Mouse (Mus musculus): ENCODE data around the gene Adgrf1. TPM values are rescaled to one million over a fixed set of nuclear protein-coding genes. Genes with fewer than 3 reads are reported as not detected.

Adgrf1 gene
- total and polyA plus RNA-seq, 3 experiments = not detected

GRCm38 (mm10) chr17:43368171-43368576, 98.0 kb downstream of the Adgrf1 start:
- in situ Hi-C loops (cut with MboI; ENCODE audit: low pct_ligation_motif_present, low pct_unique_long_range_greater_than_20kb, low sequenced_read_pairs) = no loop called here
- TF ChIP-seq MAZ (IDR thresholded peaks at IDR 0.05; ENCODE audit: low read depth, low read length) (no peak), MXI1 (IDR thresholded peaks at IDR 0.05; ENCODE audit: low read depth, low read length) (no peak), GABPA (IDR thresholded peaks at IDR 0.05; ENCODE audit: insufficient replicate concordance, low read depth, low read length) (no peak), RAD21 (IDR thresholded peaks at IDR 0.05; ENCODE audit: low read depth, low read length) (no peak), E2F4 (IDR thresholded peaks at IDR 0.05; ENCODE audit: insufficient replicate concordance, low read depth, low read length) (no peak), SMC3 (IDR thresholded peaks at IDR 0.05; ENCODE audit: low read depth, low read length) (no peak), MYC (IDR thresholded peaks at IDR 0.05; ENCODE audit: low read depth, low read length) (no peak), USF2 (conservative IDR thresholded peaks at IDR 0.05; ENCODE audit: low read depth, low read length) (no peak), NRF1 (IDR thresholded peaks at IDR 0.05; ENCODE audit: low read depth, low read length) (no peak), ZKSCAN1 (IDR thresholded peaks at IDR 0.05; ENCODE audit: borderline replicate concordance, low read depth, low read length) (no peak), HCFC1 (IDR thresholded peaks at IDR 0.05; ENCODE audit: low read depth, low read length) (no peak)
- no peaks in the 10 kb centered on the region for H3K36me3 ChIP-seq (replicated peaks in 1 of 2; ENCODE audit: control insufficient read depth in 1 of 2, insufficient read depth in 1 of 2, low read length in 1 of 2)

GRCm38 (mm10) chr17:43372604-43373003, 102.5 kb downstream of the Adgrf1 start:
- TF ChIP-seq E2F4 (IDR thresholded peaks at IDR 0.05; ENCODE audit: insufficient replicate concordance, low read depth, low read length) (no peak), MXI1 (IDR thresholded peaks at IDR 0.05; ENCODE audit: low read depth, low read length) (no peak), UBTF (IDR thresholded peaks at IDR 0.05; ENCODE audit: low read depth, low read length) (no peak)
- Histone ChIP-seq H3K27ac (ENCODE audit: insufficient read depth, low read depth) (no peak overlapping the region), H3K79me2 (replicated peaks; ENCODE audit: control insufficient read depth, extremely low read depth, insufficient read depth, poor library complexity, severe bottlenecking) (no peaks in the 10 kb centered on the region), H3K9me3 (replicated peaks; ENCODE audit: low read length) (peaks cover 37% of the 10 kb centered on the region), H3K4me1 (ENCODE audit: control insufficient read depth in 1 of 2, insufficient read depth in 2 of 2) (no peaks in the 10 kb centered on the region), H3K9ac (ENCODE audit: insufficient read depth, low read depth) (no peak overlapping the region), H3K4me3 (replicated peaks in 1 of 3; ENCODE audit: low read depth in 2 of 3, low read length in 2 of 3, poor library complexity in 1 of 3) (no peak overlapping the region), H3K27me3 (replicated peaks) (no peaks in the 10 kb centered on the region), H3K4me2 (ENCODE audit: insufficient read depth, low read depth, poor library complexity, severe bottlenecking) (no peak overlapping the region), H3K36me3 (replicated peaks in 1 of 2; ENCODE audit: control insufficient read depth in 1 of 2, insufficient read depth in 1 of 2, low read length in 1 of 2) (no peaks in the 10 kb centered on the region)
- dilution Hi-C loops (cut with MboI; ENCODE audit: extremely low pct_ligation_motif_present, extremely low pct_unique_long_range_greater_than_20kb, low sequenced_read_pairs) = no loop called here
- in situ Hi-C loops (cut with MboI; ENCODE audit: low pct_ligation_motif_present, low pct_unique_long_range_greater_than_20kb, low sequenced_read_pairs) = no loop called here
- DNase-seq (ENCODE audit: extremely low read depth) = no peak

More at GRCm38 (mm10) chr17:43368171-43368576, 98.0 kb downstream of the Adgrf1 start:
- dilution Hi-C loops (cut with MboI; ENCODE audit: extremely low pct_ligation_motif_present, extremely low pct_unique_long_range_greater_than_20kb, low sequenced_read_pairs) = no loop called here
- Histone ChIP-seq H3K4me2 (ENCODE audit: insufficient read depth, low read depth, poor library complexity, severe bottlenecking) (no peak overlapping the region), H3K27me3 (replicated peaks) (no peaks in the 10 kb centered on the region), H3K79me2 (replicated peaks; ENCODE audit: control insufficient read depth, extremely low read depth, insufficient read depth, poor library complexity, severe bottlenecking) (no peaks in the 10 kb centered on the region), H3K9me3 (replicated peaks; ENCODE audit: low read length) (peaks cover 33% of the 10 kb centered on the region), H3K4me1 (ENCODE audit: control insufficient read depth in 1 of 2, insufficient read depth in 2 of 2) (no peaks in the 10 kb centered on the region; a peak in 1 of 4 replicates), H3K9ac (ENCODE audit: insufficient read depth, low read depth) (no peak overlapping the region), H3K27ac (ENCODE audit: insufficient read depth, low read depth) (no peak overlapping the region), H3K4me3 (replicated peaks in 1 of 3; ENCODE audit: low read depth in 2 of 3, low read length in 2 of 3, poor library complexity in 1 of 3) (no peak overlapping the region)
- no peak for DNase-seq (ENCODE audit: extremely low read depth)

- Histone ChIP-seq H3K9ac (ENCODE audit: insufficient read depth, low read depth) (no peak overlapping the region), H3K79me2 (replicated peaks; ENCODE audit: control insufficient read depth, extremely low read depth, insufficient read depth, poor library complexity, severe bottlenecking) (no peaks in the 10 kb centered on the region), H3K27ac (ENCODE audit: insufficient read depth, low read depth) (no peak overlapping the region), H3K4me2 (ENCODE audit: insufficient read depth, low read depth, poor library complexity, severe bottlenecking) (no peak overlapping the region), H3K9me3 (replicated peaks; ENCODE audit: low read length) (peaks cover 37% of the 10 kb centered on the region), H3K4me1 (ENCODE audit: control insufficient read depth in 1 of 2, insufficient read depth in 2 of 2) (no peaks in the 10 kb centered on the region), H3K36me3 (replicated peaks in 1 of 2; ENCODE audit: control insufficient read depth in 1 of 2, insufficient read depth in 1 of 2, low read length in 1 of 2) (no peaks in the 10 kb centered on the region), H3K27me3 (replicated peaks) (no peaks in the 10 kb centered on the region), H3K4me3 (replicated peaks in 1 of 3; ENCODE audit: low read depth in 2 of 3, low read length in 2 of 3, poor library complexity in 1 of 3) (no peak overlapping the region)
- dilution Hi-C loops (cut with MboI; ENCODE audit: extremely low pct_ligation_motif_present, extremely low pct_unique_long_range_greater_than_20kb, low sequenced_read_pairs) (no loop called here), in situ Hi-C loops (cut with MboI; ENCODE audit: low pct_ligation_motif_present, low pct_unique_long_range_greater_than_20kb, low sequenced_read_pairs) (no loop called here)
- TF ChIP-seq GABPA (IDR thresholded peaks at IDR 0.05; ENCODE audit: insufficient replicate concordance, low read depth, low read length) = no peak
- no peak for TF ChIP-seq TBP (conservative IDR thresholded peaks at IDR 0.05; ENCODE audit: low read depth, low read length)
- no peak for TF ChIP-seq CTCF (conservative IDR thresholded peaks at IDR 0.05 in 1 of 2, IDR thresholded peaks at IDR 0.05 in 1 of 2; ENCODE audit: low read depth in 2 of 2, low read length in 2 of 2)
- no peak for TF ChIP-seq RCOR1 (conservative IDR thresholded peaks at IDR 0.05; ENCODE audit: low read depth, low read length)
- TF ChIP-seq IRF4 (IDR thresholded peaks at IDR 0.05; ENCODE audit: low read depth, low read length) = no peak
- TF ChIP-seq MAZ (IDR thresholded peaks at IDR 0.05; ENCODE audit: low read depth, low read length) = no peak
- no peak for TF ChIP-seq HCFC1 (IDR thresholded peaks at IDR 0.05; ENCODE audit: low read depth, low read length)
- no peak for TF ChIP-seq ZC3H11A (IDR thresholded peaks at IDR 0.05; ENCODE audit: low read depth, low read length)
- TF ChIP-seq POLR2A (IDR thresholded peaks at IDR 0.05; ENCODE audit: low read depth, low read length) = no peak
- no peak for TF ChIP-seq ZKSCAN1 (IDR thresholded peaks at IDR 0.05; ENCODE audit: borderline replicate concordance, low read depth, low read length)
- no peak for TF ChIP-seq SMC3 (IDR thresholded peaks at IDR 0.05; ENCODE audit: low read depth, low read length)
- no peak for TF ChIP-seq JUND (conservative IDR thresholded peaks at IDR 0.05; ENCODE audit: low read depth, low read length)
- no peak for TF ChIP-seq BHLHE40 (IDR thresholded peaks at IDR 0.05; ENCODE audit: low read depth, low read length)
- TF ChIP-seq MEF2A (IDR thresholded peaks at IDR 0.05; ENCODE audit: borderline replicate concordance, low read depth, low read length) = no peak
- no peak for TF ChIP-seq PAX5 (IDR thresholded peaks at IDR 0.05; ENCODE audit: low read length)
- no peak for TF ChIP-seq UBTF (IDR thresholded peaks at IDR 0.05; ENCODE audit: low read depth, low read length)
- DNase-seq (ENCODE audit: extremely low read depth) = no peak
These were observed 103.9 kb downstream of the Adgrf1 start for GRCm38 (mm10) chr17:43374020-43374419.
